Mouse (Mus musculus): ENCODE results near the gene Plcg2.

DNA sequence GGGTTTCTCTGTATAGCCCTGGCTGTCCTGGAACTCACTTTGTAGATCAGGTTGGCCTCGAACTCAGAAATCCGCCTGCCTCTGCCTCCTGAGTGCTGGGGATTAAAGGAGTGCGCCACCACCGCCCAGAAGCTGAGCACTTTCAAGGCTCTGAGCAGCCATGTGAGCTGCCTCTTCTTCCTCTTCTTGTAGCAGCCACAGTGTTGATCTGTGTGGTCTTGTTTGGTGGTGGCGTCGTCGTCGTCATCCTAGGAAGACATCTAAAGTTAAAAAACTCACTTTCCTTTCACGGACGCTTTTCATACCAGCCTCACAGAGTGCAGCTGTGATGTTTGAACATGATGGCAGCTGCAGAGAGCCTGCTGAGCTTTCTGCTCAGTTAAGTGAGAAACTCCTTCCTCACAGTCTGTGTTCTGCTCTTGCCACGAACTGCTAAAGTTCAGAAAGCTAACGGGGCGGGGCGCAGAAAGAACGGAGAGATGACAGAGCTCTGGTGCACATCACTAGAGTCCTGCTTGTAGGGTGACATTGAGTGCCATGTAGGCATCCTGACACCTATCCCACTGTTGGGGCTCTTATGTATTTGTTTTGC, 34.4 kb downstream of the Plcg2 start:
- no peak for TF ChIP-seq CTCF (IDR thresholded peaks at IDR 0.05; ENCODE audit: low read depth, low read length)
- TF ChIP-seq TAL1 (conservative IDR thresholded peaks at IDR 0.05; ENCODE audit: low read depth, low read length) = no peak
- no peak for TF ChIP-seq GATA1 (IDR thresholded peaks at IDR 0.05; ENCODE audit: borderline replicate concordance, low read length)
- no peak for TF ChIP-seq GATA2 (IDR thresholded peaks at IDR 0.05; ENCODE audit: borderline replicate concordance, low read depth, low read length)

Data from G1E (cell line).